Mouse (Mus musculus): Measurements from ENCODE around the gene Slc2a9. TPM values are rescaled to one million over a fixed set of nuclear protein-coding genes. Genes with fewer than 3 reads are reported as not detected.

Gene Slc2a9
- polyA plus RNA-seq, 1 experiment from 2014 or later = 0.28 TPM

DNA sequence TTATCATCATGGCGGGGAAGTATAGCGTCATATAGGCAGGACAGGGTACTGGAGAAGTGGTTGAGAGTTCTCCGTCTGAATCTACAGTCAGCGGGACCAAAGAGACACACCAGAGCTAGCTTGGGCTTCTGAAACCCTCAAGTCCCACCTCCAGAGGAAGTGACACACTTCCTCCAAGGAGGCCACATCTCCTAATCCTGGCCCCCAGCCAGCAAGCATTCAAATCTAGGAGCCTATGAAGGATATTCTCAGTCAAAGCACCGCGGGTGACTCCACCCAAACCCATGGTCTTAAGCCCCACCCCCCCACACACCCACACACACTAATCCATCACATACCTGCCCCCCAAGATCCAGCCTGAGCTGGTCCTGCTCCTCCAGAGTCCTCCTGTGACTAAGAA lies 9.1 kb downstream of the Slc2a9 start:
- Histone ChIP-seq H3K27ac (replicated peaks; ENCODE audit: low read depth, low read length) (no peak overlapping the region), H3K36me3 (ENCODE audit: control insufficient read depth, insufficient read depth, low read length) (no peaks in the 10 kb centered on the region), H3K4me1 (ENCODE audit: control insufficient read depth, insufficient read depth, low read length) (no peaks in the 10 kb centered on the region), H3K4me2 (ENCODE audit: low read length) (no peak overlapping the region), H3K27me3 (ENCODE audit: control insufficient read depth, insufficient read depth, low read length) (no peaks in the 10 kb centered on the region), H3K9me3 (ENCODE audit: control insufficient read depth, low read length) (no peaks in the 10 kb centered on the region), H3K4me3 (replicated peaks; ENCODE audit: low read depth, low read length) (no peak overlapping the region), H3K9ac (replicated peaks; ENCODE audit: low read length) (no peak overlapping the region)
- DNase-seq (no peak), ATAC-seq (ENCODE audit: low FRiP score, low TSS enrichment) (no peak)
- 96% methylated on average over 6 of the region's 6 CpGs for WGBS

DNA sequence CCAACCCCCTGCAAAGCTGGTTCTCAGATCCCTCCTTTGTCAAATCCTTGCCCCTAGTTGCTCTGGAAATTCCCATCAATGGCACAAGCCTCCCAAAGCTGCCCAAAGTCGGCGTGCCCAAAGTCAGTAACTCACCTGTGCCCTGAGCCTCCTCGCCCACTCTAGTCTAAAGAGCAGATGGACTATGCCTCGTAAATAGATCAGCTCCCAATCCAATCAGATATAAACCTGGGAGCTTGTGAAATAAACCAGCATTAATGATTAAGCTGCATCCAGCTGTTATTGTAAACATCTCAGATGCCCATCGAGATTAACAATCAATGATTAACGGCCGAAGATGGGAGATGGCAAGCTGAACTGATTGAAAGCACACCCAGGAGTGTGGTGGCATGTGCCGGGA lies 11.2 kb downstream of the Slc2a9 start:
- Histone ChIP-seq H3K4me1 (ENCODE audit: control insufficient read depth, insufficient read depth, low read length) (no peaks in the 10 kb centered on the region), H3K4me3 (replicated peaks; ENCODE audit: low read depth, low read length) (no peak overlapping the region), H3K9ac (replicated peaks; ENCODE audit: low read length) (no peak overlapping the region), H3K27me3 (ENCODE audit: control insufficient read depth, insufficient read depth, low read length) (no peaks in the 10 kb centered on the region), H3K36me3 (ENCODE audit: control insufficient read depth, insufficient read depth, low read length) (no peaks in the 10 kb centered on the region), H3K9me3 (ENCODE audit: control insufficient read depth, low read length) (no peaks in the 10 kb centered on the region), H3K27ac (replicated peaks; ENCODE audit: low read depth, low read length) (no peak overlapping the region), H3K4me2 (ENCODE audit: low read length) (no peak overlapping the region)
- DNase-seq (no peak), ATAC-seq (ENCODE audit: low FRiP score, low TSS enrichment) (no peak)
- WGBS = 91% methylated on average over 8 of the region's 8 CpGs

DNA sequence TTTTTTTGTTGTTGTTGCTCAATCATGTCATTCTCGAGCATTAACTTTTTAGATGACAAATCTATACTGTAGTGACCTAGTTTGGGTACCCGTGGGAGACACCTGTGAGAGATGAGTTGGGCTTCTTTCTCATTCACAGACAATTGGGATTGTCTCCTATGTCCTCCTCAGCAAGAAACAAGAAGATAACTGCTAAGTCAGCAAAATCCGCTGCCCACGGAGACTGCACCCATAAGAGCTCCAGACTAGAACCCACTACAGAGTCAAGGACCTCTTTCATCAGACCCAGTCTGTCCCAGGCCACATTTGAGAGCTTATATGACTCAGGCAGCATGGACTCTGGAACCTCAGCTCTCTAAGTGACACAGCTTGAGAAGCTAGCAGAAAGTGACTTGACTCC lies 13.2 kb downstream of the Slc2a9 start:
- Histone ChIP-seq H3K4me2 (ENCODE audit: low read length) (no peak overlapping the region), H3K27ac (replicated peaks; ENCODE audit: low read depth, low read length) (no peak overlapping the region), H3K4me1 (ENCODE audit: control insufficient read depth, insufficient read depth, low read length) (no peaks in the 10 kb centered on the region), H3K9me3 (ENCODE audit: control insufficient read depth, low read length) (no peaks in the 10 kb centered on the region), H3K27me3 (ENCODE audit: control insufficient read depth, insufficient read depth, low read length) (no peaks in the 10 kb centered on the region), H3K4me3 (replicated peaks; ENCODE audit: low read depth, low read length) (no peak overlapping the region), H3K9ac (replicated peaks; ENCODE audit: low read length) (no peak overlapping the region), H3K36me3 (ENCODE audit: control insufficient read depth, insufficient read depth, low read length) (no peaks in the 10 kb centered on the region)
- ATAC-seq (ENCODE audit: low FRiP score, low TSS enrichment) = no peak
- 88% methylated on average over 4 of the region's 4 CpGs for WGBS
- no peak for DNase-seq

DNA sequence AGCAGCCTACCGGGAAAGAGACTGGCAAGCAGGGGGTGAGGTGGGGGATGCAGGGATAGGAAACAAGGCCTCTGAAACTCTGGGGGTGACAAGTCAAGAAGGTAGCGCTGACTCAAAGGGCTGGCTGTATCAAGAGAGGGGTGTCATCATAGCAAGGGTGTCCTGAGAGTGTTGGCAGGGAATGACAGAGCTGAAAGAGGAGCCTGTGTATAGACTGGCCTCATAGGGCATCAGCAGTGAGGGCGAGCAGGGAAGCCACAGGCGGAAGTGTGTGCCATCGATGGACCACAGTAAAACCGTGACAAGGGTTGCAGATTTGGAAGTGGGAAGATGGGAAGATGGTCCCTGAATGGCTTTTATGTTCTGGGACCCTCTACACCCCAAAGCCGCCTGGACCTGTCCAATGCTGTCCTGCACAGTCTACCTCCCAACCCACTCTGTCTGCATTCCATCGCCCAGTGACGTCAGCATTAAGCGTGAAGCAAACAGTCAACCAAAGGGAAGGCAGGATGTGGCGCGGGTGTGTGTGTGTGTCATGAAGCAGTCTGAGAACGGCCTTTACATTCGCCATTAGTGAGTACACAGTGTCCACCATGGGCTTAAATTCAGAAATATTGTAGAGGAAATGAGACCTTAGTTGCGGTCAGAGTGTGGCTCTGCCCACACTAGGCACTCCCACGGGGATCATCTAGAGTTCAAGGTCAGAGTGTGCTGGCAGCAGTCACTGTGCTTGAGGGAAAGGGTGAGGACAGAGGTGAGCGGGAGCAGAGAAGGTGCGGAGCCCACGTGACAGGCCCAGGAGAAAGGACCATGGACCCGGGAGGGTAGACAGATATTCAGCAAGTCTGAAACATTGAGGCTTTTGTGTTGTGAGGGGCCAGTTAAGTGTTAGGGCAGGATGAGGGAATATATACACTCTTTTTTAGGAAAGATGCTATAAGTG lies 14.0 kb downstream of the Slc2a9 start:
- H3K4me2 ChIP-seq (ENCODE audit: low read length) = no peak overlapping the region
- no peak for DNase-seq
- 85% methylated on average over 20 of the region's 20 CpGs for WGBS
- ATAC-seq (ENCODE audit: low FRiP score, low TSS enrichment) = no peak
- H3K4me3 ChIP-seq (replicated peaks; ENCODE audit: low read depth, low read length) = no peak overlapping the region
- H3K36me3 ChIP-seq (ENCODE audit: control insufficient read depth, insufficient read depth, low read length) = no peaks in the 10 kb centered on the region
- H3K27me3 ChIP-seq (ENCODE audit: control insufficient read depth, insufficient read depth, low read length) = no peaks in the 10 kb centered on the region
- H3K9ac ChIP-seq (replicated peaks; ENCODE audit: low read length) = no peak overlapping the region
- H3K9me3 ChIP-seq (ENCODE audit: control insufficient read depth, low read length) = no peaks in the 10 kb centered on the region
- H3K27ac ChIP-seq (replicated peaks; ENCODE audit: low read depth, low read length) = no peak overlapping the region
- H3K4me1 ChIP-seq (ENCODE audit: control insufficient read depth, insufficient read depth, low read length) = no peaks in the 10 kb centered on the region

DNA sequence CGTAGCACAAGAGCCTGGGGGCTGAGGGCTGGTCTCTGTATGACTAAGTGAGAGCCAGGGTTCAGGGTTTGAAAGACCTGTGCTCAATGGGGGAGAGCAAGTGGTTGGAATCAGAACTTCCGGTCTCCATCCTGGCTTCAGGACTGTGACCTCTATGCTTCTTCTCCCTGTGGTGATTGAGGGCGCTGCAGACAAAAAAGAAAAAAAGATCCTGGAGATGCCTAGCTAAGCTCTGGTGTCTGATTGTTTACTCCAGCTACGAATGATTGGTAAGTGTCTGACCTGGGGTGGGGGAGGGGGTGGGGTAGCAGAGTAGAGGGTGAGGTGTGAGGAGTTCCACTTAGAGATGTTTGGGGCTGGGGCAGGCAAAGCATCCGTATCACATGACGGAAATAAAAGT lies 14.9 kb downstream of the Slc2a9 start:
- DNase-seq (no peak), ATAC-seq (ENCODE audit: low FRiP score, low TSS enrichment) (no peak)

DNA sequence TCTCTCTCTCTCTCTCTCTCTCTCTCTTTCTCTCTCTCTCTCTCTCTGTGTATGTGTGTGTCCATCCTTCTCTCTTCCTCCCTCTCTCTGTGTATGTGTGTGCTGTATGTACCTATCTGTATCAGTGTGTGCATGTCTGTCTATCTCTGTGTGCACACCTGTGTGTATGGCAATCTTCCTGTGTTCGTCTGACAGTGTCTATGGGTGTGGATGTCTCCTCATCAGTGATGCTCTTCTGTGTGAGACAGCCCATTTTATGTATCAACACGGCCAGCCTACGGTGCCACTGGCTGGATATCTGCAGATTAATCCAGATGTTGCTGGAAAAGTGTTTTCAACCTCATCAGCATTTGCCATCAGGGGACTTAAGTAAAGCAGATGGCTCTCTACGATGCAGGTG lies 15.7 kb downstream of the Slc2a9 start:
- H3K36me3 ChIP-seq (ENCODE audit: control insufficient read depth, insufficient read depth, low read length) = no peaks in the 10 kb centered on the region
- no peak overlapping the region for H3K4me3 ChIP-seq (replicated peaks; ENCODE audit: low read depth, low read length)
- no peaks in the 10 kb centered on the region for H3K27me3 ChIP-seq (ENCODE audit: control insufficient read depth, insufficient read depth, low read length)
- H3K9ac ChIP-seq (replicated peaks; ENCODE audit: low read length) = no peak overlapping the region
- H3K4me2 ChIP-seq (ENCODE audit: low read length) = no peak overlapping the region
- no peak for ATAC-seq (ENCODE audit: low FRiP score, low TSS enrichment)
- no peaks in the 10 kb centered on the region for H3K4me1 ChIP-seq (ENCODE audit: control insufficient read depth, insufficient read depth, low read length)
- WGBS = 86% methylated on average over 4 of the region's 4 CpGs
- H3K27ac ChIP-seq (replicated peaks; ENCODE audit: low read depth, low read length) = no peak overlapping the region
- no peak for DNase-seq
- H3K9me3 ChIP-seq (ENCODE audit: control insufficient read depth, low read length) = no peaks in the 10 kb centered on the region

More for the DNA sequence above, 14.9 kb downstream of the Slc2a9 start:
- no peak overlapping the region for H3K4me3 ChIP-seq (replicated peaks; ENCODE audit: low read depth, low read length)
- no peak overlapping the region for H3K27ac ChIP-seq (replicated peaks; ENCODE audit: low read depth, low read length)
- 55% methylated on average over 6 of the region's 6 CpGs for WGBS
- no peaks in the 10 kb centered on the region for H3K4me1 ChIP-seq (ENCODE audit: control insufficient read depth, insufficient read depth, low read length)
- no peak overlapping the region for H3K9ac ChIP-seq (replicated peaks; ENCODE audit: low read length)
- no peak overlapping the region for H3K4me2 ChIP-seq (ENCODE audit: low read length)
- no peaks in the 10 kb centered on the region for H3K9me3 ChIP-seq (ENCODE audit: control insufficient read depth, low read length)
- no peaks in the 10 kb centered on the region for H3K27me3 ChIP-seq (ENCODE audit: control insufficient read depth, insufficient read depth, low read length)
- no peaks in the 10 kb centered on the region for H3K36me3 ChIP-seq (ENCODE audit: control insufficient read depth, insufficient read depth, low read length)

DNA sequence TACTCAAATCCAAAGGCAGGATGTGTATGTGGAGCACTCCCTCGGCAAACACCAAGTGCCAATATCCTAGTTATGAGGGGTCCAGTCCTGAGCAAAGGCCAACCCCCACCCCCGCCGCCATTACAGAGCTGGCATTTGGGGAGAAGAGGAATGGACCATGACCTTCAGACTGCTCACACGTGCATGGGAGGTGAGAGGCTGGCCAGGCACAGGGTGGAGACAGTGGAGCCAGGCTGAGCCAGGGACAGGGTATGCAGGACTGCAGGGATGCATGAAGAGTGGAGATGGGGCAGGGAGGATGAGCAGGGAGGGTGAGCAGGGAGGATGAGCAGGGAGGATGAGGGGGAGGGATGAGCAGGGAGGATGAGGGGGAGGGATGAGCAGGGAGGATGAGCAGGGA lies 17.0 kb downstream of the Slc2a9 start:
- 78% methylated on average over 4 of the region's 4 CpGs for WGBS
- Histone ChIP-seq H3K4me3 (replicated peaks; ENCODE audit: low read depth, low read length) (no peak overlapping the region), H3K36me3 (ENCODE audit: control insufficient read depth, insufficient read depth, low read length) (no peaks in the 10 kb centered on the region)

DNA sequence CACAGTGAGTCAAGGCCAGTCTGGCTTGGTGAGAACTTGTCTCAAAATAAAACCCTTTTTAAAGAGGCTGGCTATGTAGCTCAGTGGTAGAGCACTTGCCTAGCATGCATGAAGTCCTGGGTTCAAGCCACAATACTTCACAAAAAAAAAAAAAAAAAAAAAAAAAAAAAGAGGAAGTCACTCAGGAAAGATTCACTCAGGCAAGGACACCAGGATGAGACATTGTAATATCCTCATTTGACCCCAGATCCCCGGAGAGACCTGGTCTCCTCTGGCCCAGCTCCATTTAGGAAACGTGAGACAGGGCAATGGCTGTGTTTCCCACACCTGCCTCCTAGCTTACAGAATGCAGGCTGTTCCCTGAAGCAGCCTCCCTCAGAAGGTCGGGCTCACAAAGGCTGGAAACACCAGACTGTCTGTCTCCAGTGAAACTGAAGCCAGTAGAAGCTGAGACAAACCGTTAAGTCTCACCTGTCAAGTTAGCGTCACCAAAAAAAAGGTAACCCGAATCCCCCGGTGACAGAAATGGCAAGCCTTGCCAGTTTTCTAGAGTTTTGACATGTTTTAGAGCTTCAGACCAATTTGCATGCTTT lies 19.3 kb downstream of the Slc2a9 start:
- ATAC-seq (ENCODE audit: low FRiP score, low TSS enrichment) (no peak), DNase-seq (no peak)
- H3K9me3 ChIP-seq (ENCODE audit: control insufficient read depth, low read length) = no peaks in the 10 kb centered on the region
- no peaks in the 10 kb centered on the region for H3K27me3 ChIP-seq (ENCODE audit: control insufficient read depth, insufficient read depth, low read length)
- H3K9ac ChIP-seq (replicated peaks; ENCODE audit: low read length) = no peak overlapping the region
- no peak overlapping the region for H3K4me2 ChIP-seq (ENCODE audit: low read length)
- H3K4me1 ChIP-seq (ENCODE audit: control insufficient read depth, insufficient read depth, low read length) = peaks cover 10% of the 10 kb centered on the region
- no peak overlapping the region for H3K27ac ChIP-seq (replicated peaks; ENCODE audit: low read depth, low read length)
- H3K36me3 ChIP-seq (ENCODE audit: control insufficient read depth, insufficient read depth, low read length) = no peaks in the 10 kb centered on the region
- H3K4me3 ChIP-seq (replicated peaks; ENCODE audit: low read depth, low read length) = no peak overlapping the region
- 79% methylated on average over 7 of the region's 7 CpGs for WGBS

More for the DNA sequence above, 17.0 kb downstream of the Slc2a9 start:
- H3K4me2 ChIP-seq (ENCODE audit: low read length) = no peak overlapping the region
- H3K4me1 ChIP-seq (ENCODE audit: control insufficient read depth, insufficient read depth, low read length) = no peaks in the 10 kb centered on the region
- H3K9me3 ChIP-seq (ENCODE audit: control insufficient read depth, low read length) = no peaks in the 10 kb centered on the region
- H3K27me3 ChIP-seq (ENCODE audit: control insufficient read depth, insufficient read depth, low read length) = no peaks in the 10 kb centered on the region
- H3K9ac ChIP-seq (replicated peaks; ENCODE audit: low read length) = no peak overlapping the region
- ATAC-seq (ENCODE audit: low FRiP score, low TSS enrichment) = no peak
- DNase-seq = no peak
- no peak overlapping the region for H3K27ac ChIP-seq (replicated peaks; ENCODE audit: low read depth, low read length)
